Mouse (Mus musculus) intestine, embryonic 16.5 days (tissue): ENCODE data around the gene Arhgef11. TPM values are rescaled to one million over a fixed set of nuclear protein-coding genes. Genes with fewer than 3 reads are reported as not detected.

Experiments used
- ATAC-seq: fragments of 200-750 bp; cut with Nextera tagmentation; 2 replicates; pipeline ENCODE4 v1.8.0; 2017; ENCODE audit warnings: moderate TSS enrichment, moderate library complexity
- H3K27ac ChIP-seq: fragments of 300-500 bp; sonication (generic); 2 replicates; pipeline ENCODE4 v1.5.1; 2014; ENCODE audit warnings: mild to moderate bottlenecking, low read length
- H3K27me3 ChIP-seq: fragments of 300-500 bp; sonication (generic); replicated peaks from 2 replicates; pipeline ENCODE4 v1.6.1; 2014; ENCODE audit warnings: low read length, control low read depth, mixed read lengths; ENCODE audit not compliant: control insufficient read depth, insufficient read depth
- H3K36me3 ChIP-seq: fragments of 300-500 bp; sonication (generic); 2 replicates; pipeline ENCODE4 v1.6.1; 2014; ENCODE audit warnings: low read length, control low read depth; ENCODE audit not compliant: control insufficient read depth, insufficient read depth
- H3K4me1 ChIP-seq: fragments of 300-500 bp; sonication (generic); 2 replicates; pipeline ENCODE4 v1.6.1; 2014; ENCODE audit warnings: low read length, control low read depth, mixed read lengths; ENCODE audit not compliant: control insufficient read depth, insufficient read depth
- H3K4me2 ChIP-seq: fragments of 300-500 bp; sonication (generic); 2 replicates; pipeline ENCODE4 v1.6.1; 2014; ENCODE audit warnings: low read depth, low read length, control low read depth
- H3K4me3 ChIP-seq: fragments of 300-500 bp; sonication (generic); 2 replicates; pipeline ENCODE4 v1.5.1; 2014; ENCODE audit warnings: mild to moderate bottlenecking, low read length
- H3K9ac ChIP-seq: fragments of 300-500 bp; sonication (generic); 2 replicates; pipeline ENCODE4 v1.6.1; 2014; ENCODE audit warnings: low read depth, low read length
- H3K9me3 ChIP-seq: fragments of 300-500 bp; sonication (generic); 2 replicates; pipeline ENCODE4 v1.6.1; 2016; ENCODE audit warnings: low read length, control low read depth; ENCODE audit not compliant: control insufficient read depth
- WGBS: fragments of 180-500 bp; shearing (Covaris S2); extraction: QIAGEN DNeasy Blood & Tissue Kit; methylation state at CpG from one replicate; pipeline ENCODE4 v1.1.7; 2014; 5-methylcytosine and 5-hydroxymethylcytosine counted together
- polyA plus RNA-seq: library from polyadenylated mRNA; unstranded; fragments of >200 nt; fragmentation: Nextera tagmentation; extraction: Ambion mirVana; gene quantifications from 2 replicates; pipeline ENCODE4 v1.2.1, GENCODE M21; 2015

Arhgef11 gene
- polyA plus RNA-seq, 1 experiment from 2014 or later: 11.6 TPM

DNA sequence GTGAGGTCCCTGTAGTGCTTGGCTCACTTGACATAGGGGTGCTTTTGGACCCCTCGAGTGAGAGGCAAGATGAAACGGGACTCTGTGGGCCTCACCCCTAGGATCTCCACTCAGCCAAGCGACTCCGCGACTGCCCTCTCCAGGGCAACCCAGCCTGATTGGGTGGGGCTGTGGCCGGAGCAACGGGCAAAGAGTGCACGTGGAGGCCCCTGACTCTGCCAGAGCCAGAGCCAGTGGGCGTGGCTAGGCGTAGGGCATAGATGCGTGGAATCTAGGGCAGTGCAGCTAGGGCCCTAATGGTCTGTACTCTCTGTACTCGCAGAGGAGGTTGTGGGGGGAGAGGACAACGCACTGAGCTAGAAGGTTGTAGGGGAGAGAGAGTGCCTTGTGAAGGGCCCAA is 131.1 kb downstream of the Arhgef11 start, which contains the start of gene Lrrc71:
Lrrc71 (minus strand) TSS at position 195 of the 400 bp plus-strand sequence.
- H3K4me2 ChIP-seq: no peak within 1 kb of the TSS
- no peak within 1 kb of the TSS for H3K4me3 ChIP-seq
- peaks cover 12% of the 10 kb centered on the region; the same call in 1 of the 2 replicates for H3K36me3 ChIP-seq
- H3K4me1 ChIP-seq: peaks cover 16% of the 10 kb centered on the region
- no peak within 1 kb of the TSS for H3K27ac ChIP-seq
- 37% methylated on average over 13 of the region's 13 CpGs for WGBS
- peak; percentile 49 for ATAC-seq
- H3K9me3 ChIP-seq: no peaks in the 10 kb centered on the region
- 0 out of 2 replicates have a peak, but pooled peaks cover 4% of the 10 kb centered on the region for H3K27me3 ChIP-seq
- H3K9ac ChIP-seq: no peak within 1 kb of the TSS

DNA sequence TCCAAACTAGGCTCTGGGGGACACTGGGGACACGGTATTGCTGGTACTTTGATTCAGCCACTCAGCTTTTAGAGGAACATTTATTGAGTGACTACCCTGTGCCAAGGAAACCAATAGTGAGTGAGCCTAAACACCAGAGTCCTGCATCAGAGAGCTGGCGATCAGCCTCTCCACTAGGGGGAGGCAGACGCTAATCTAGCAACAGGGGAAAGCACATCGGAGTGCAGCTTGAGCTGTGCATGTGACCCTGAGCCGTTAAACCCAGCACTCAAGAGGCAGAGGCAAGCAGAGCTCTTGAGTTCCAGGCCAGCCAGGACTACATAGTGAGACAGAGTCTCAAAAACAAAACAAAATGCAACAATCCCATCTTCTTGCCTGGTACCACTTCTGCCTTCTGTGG is 131.7 kb downstream of the Arhgef11 start:
- Histone ChIP-seq H3K27ac (no peak overlapping the region), H3K9me3 (no peaks in the 10 kb centered on the region), H3K4me3 (no peak overlapping the region), H3K36me3 (peaks cover 16% of the 10 kb centered on the region; the same call in 1 of the 2 replicates), H3K27me3 (0 out of 2 replicates have a peak, but pooled peaks cover 4% of the 10 kb centered on the region), H3K4me1 (peaks cover 16% of the 10 kb centered on the region), H3K4me2 (no peak overlapping the region), H3K9ac (no peak overlapping the region)
- WGBS: 12% methylated on average over 5 of the region's 5 CpGs
- peak; percentile 49 for ATAC-seq

- Histone ChIP-seq H3K27ac (no peak overlapping the region), H3K4me1 (peaks cover 15% of the 10 kb centered on the region), H3K27me3 (0 out of 2 replicates have a peak, but pooled peaks cover 4% of the 10 kb centered on the region), H3K9me3 (no peaks in the 10 kb centered on the region), H3K4me2 (no peak overlapping the region), H3K36me3 (peaks cover 18% of the 10 kb centered on the region; the same call in 1 of the 2 replicates), H3K4me3 (no peak overlapping the region), H3K9ac (no peak overlapping the region)
- ATAC-seq: no peak
- WGBS: 90% methylated on average over 12 of the region's 12 CpGs
Observed at GRCm38 (mm10) chr3:87749977-87750376, 132.6 kb downstream of the Arhgef11 start.

GRCm38 (mm10) chr3:87752567-87752966 is 135.2 kb downstream of the Arhgef11 start:
- ATAC-seq: no peak
- H3K9ac ChIP-seq: no peak overlapping the region
- no peak overlapping the region for H3K4me3 ChIP-seq
- no peaks in the 10 kb centered on the region for H3K9me3 ChIP-seq
- no peak overlapping the region for H3K27ac ChIP-seq
- no peak overlapping the region for H3K4me2 ChIP-seq
- 0 out of 2 replicates have a peak, but pooled peaks cover 4% of the 10 kb centered on the region for H3K27me3 ChIP-seq
- peaks cover 18% of the 10 kb centered on the region; the same call in 1 of the 2 replicates for H3K36me3 ChIP-seq
- H3K4me1 ChIP-seq: peaks cover 11% of the 10 kb centered on the region
- 90% methylated on average over 3 of the region's 3 CpGs for WGBS

- H3K4me1 ChIP-seq: peaks cover 7% of the 10 kb centered on the region
- no peak overlapping the region for H3K4me3 ChIP-seq
- WGBS: 86% methylated on average over 13 of the region's 13 CpGs
- H3K36me3 ChIP-seq: peaks cover 18% of the 10 kb centered on the region; the same call in 1 of the 2 replicates
- H3K27me3 ChIP-seq: 0 out of 2 replicates have a peak, but pooled peaks cover 4% of the 10 kb centered on the region
- no peak overlapping the region for H3K9ac ChIP-seq
- H3K27ac ChIP-seq: no peak overlapping the region
- no peak overlapping the region for H3K4me2 ChIP-seq
- no peak for ATAC-seq
- H3K9me3 ChIP-seq: no peaks in the 10 kb centered on the region
Observed at GRCm38 (mm10) chr3:87753829-87754228, 136.5 kb downstream of the Arhgef11 start.

DNA sequence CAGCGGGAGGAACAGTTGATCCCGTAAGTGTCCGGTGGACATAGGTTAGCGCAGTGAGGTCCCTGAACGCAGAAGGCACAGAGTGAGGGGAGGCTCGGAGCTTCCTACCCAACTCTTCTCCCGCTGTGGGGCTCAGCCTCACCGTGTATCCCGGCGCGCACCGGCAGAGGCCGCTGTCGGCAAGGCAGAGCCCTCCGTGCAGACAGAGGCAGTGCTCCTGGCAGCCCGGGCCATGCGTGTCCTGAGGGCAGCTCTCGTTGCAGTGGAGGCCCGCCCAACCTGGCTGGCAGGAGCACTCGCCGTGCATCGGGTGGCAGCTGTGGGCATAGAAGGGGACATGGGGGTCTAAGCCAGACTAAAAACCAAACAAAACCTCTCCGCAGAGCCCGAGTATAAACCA is 138.6 kb downstream of the Arhgef11 start:
- 5% methylated on average over 24 of the region's 24 CpGs for WGBS
- no peak overlapping the region for H3K27ac ChIP-seq
- peak overlapping the region; percentile 48; the same call in 1 of the 2 replicates for H3K9ac ChIP-seq
- H3K4me3 ChIP-seq: no peak overlapping the region
- 0 out of 2 replicates have a peak, but pooled peaks cover 4% of the 10 kb centered on the region for H3K27me3 ChIP-seq
- peaks cover 13% of the 10 kb centered on the region for H3K4me1 ChIP-seq
- peaks cover 10% of the 10 kb centered on the region; the same call in 1 of the 2 replicates for H3K36me3 ChIP-seq
- H3K9me3 ChIP-seq: no peaks in the 10 kb centered on the region
- ATAC-seq: peak; percentile 87
- peak overlapping the region; percentile 39; the same call in 1 of the 2 replicates for H3K4me2 ChIP-seq

DNA sequence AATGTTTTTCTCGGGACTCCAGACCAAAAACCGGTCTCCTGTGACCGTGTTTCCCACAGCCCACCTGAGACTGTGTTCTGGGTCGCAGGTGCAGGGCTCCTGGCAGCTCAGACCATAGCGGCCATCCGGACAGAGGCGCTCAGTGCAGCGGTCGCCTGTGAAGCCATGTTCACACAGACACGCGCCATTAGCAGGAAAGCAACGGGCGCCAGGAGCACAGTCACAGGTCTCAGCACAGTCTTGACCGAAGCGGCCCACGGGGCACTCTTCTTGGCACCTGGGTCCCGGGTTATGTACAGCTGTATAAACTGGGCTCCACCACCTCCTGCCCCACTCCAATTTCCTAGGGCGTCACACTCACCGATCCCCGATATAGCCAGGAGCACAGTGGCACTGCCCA is 139.1 kb downstream of the Arhgef11 start:
- 59% methylated on average over 20 of the region's 20 CpGs for WGBS
- Histone ChIP-seq H3K27me3 (0 out of 2 replicates have a peak, but pooled peaks cover 4% of the 10 kb centered on the region), H3K27ac (no peak overlapping the region), H3K36me3 (peaks cover 10% of the 10 kb centered on the region; the same call in 1 of the 2 replicates), H3K4me2 (0 out of 2 replicates have a peak overlapping the region, but pooled peaks have one; percentile 39), H3K4me1 (peaks cover 17% of the 10 kb centered on the region), H3K9ac (0 out of 2 replicates have a peak overlapping the region, but pooled peaks have one; percentile 48), H3K4me3 (no peak overlapping the region), H3K9me3 (no peaks in the 10 kb centered on the region)
- ATAC-seq: 0 out of 2 replicates have a peak, but pooled peaks have one; percentile 1

GRCm38 (mm10) chr3:87758641-87759040 is 141.3 kb downstream of the Arhgef11 start:
- peaks cover 37% of the 10 kb centered on the region for H3K4me1 ChIP-seq
- no peak overlapping the region for H3K4me2 ChIP-seq
- no peak overlapping the region for H3K27ac ChIP-seq
- no peak overlapping the region for H3K4me3 ChIP-seq
- H3K9me3 ChIP-seq: no peaks in the 10 kb centered on the region
- 31% methylated on average over 5 of the region's 5 CpGs for WGBS
- H3K9ac ChIP-seq: peak overlapping the region; percentile 29; the same call in 1 of the 2 replicates
- H3K27me3 ChIP-seq: no peaks in the 10 kb centered on the region
- peaks cover 5% of the 10 kb centered on the region; the same call in 1 of the 2 replicates for H3K36me3 ChIP-seq
- ATAC-seq: no peak

DNA sequence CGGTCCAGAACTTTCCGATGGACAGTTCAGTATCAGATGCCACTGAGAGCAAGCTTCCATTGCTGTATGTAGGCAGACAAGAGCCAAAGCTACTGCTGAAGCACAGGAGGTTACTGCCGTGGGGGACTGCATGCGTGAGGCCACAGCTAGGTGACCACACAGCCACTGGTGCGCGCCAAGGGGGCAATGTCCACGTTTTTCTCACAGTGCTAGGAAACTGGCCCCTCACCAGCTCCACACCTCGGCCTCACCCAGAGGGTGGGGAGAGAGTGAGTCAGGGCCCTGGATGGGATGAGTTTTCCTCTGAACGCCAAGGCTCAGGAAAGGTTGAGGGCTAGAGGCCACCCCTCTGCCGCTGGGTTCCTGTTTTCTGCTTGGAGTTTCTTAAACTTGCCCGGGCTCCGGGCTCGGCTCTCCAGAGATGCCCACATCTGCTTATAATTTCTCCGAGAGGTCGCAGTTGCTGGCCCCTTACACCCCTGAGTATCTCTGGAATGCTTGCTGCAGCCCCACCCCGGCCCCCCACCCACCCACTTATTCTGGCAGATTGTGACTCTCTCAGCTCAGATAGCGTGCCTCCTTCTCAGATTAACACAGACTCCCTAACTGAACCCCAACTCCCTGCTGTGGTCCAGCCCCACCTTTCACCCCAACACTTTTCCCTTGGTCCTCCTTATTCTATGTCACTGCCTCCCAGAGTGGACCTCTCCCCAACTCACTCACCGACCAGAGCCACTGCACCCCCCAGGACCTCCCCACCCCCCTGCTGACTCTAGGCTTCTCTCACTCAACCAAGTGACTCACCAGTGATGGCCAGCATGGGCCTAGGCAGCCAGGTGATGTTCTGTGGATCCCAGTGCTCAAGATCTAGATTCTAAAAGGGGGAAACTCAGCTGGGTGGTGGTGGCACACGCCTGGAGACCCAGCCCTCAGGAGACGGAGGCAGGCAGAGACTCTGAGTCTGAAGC is 144.3 kb downstream of the Arhgef11 start:
- H3K4me3 ChIP-seq: no peak overlapping the region; the same call in 1 of the 2 replicates
- no peaks in the 10 kb centered on the region for H3K27me3 ChIP-seq
- peaks cover 61% of the 10 kb centered on the region for H3K4me1 ChIP-seq
- peak overlapping the region; percentile 54 for H3K27ac ChIP-seq
- peak overlapping the region; percentile 39 for H3K9ac ChIP-seq
- ATAC-seq: peak; percentile 59
- peak overlapping the region; percentile 37 for H3K4me2 ChIP-seq
- WGBS: 51% methylated on average over 20 of the region's 20 CpGs
- no peaks in the 10 kb centered on the region for H3K36me3 ChIP-seq
- no peaks in the 10 kb centered on the region for H3K9me3 ChIP-seq
